Mouse (Mus musculus) ES-E14 (cell line): Measurements from ENCODE around the gene Cyth1. TPM values are rescaled to one million over a fixed set of nuclear protein-coding genes. Genes with fewer than 3 reads are reported as not detected.

Experiments used
- DNase-seq: peaks from one replicate; pipeline ENCODE4 v3.0.0-alpha.2; 2013; ENCODE audit warnings: low read depth, low spot score
- H3K27ac ChIP-seq: 2 replicates; pipeline ENCODE4 v1.5.1; 2012; ENCODE audit warnings: low read depth, mild to moderate bottlenecking, low read length, moderate library complexity, mixed read lengths; ENCODE audit not compliant: poor library complexity, insufficient read depth, severe bottlenecking
- H3K36me3 ChIP-seq: 2 replicates; pipeline ENCODE4 v1.6.1; 2012; ENCODE audit warnings: mild to moderate bottlenecking, low read length, moderate library complexity, mixed read lengths; ENCODE audit not compliant: control insufficient read depth, poor library complexity, insufficient read depth, severe bottlenecking
- H3K4me1 ChIP-seq, 2 experiments: fragments of 150-350 bp in 1 of 2; sonication (generic) in 1 of 2; 2 replicates each; pipeline ENCODE4 v1.6.1; 2012; ENCODE audit warnings: low read length in 2 of 2, mild to moderate bottlenecking in 1 of 2, mixed read lengths in 1 of 2; ENCODE audit not compliant: control insufficient read depth in 2 of 2, insufficient read depth in 2 of 2, poor library complexity in 1 of 2
- H3K4me3 ChIP-seq, 2 experiments: fragments of 150-350 bp in 1 of 2; sonication (generic) in 1 of 2; 2 replicates each; pipeline ENCODE4 v1.5.1; 2012; ENCODE audit warnings: low read length in 2 of 2, low read depth in 1 of 2, mild to moderate bottlenecking in 1 of 2, mixed read lengths in 1 of 2; ENCODE audit not compliant: insufficient read depth in 1 of 2, poor library complexity in 1 of 2, severe bottlenecking in 1 of 2
- H3K9ac ChIP-seq: 2 replicates; pipeline ENCODE4 v1.6.1; 2012; ENCODE audit warnings: low read depth, mild to moderate bottlenecking, low read length, mixed read lengths; ENCODE audit not compliant: poor library complexity, insufficient read depth, severe bottlenecking
- H3K9me3 ChIP-seq: fragments of 150-350 bp; sonication (generic); 2 replicates; pipeline ENCODE4 v1.6.1; 2012; ENCODE audit warnings: low read depth, mild to moderate bottlenecking, low read length; ENCODE audit not compliant: control insufficient read depth, insufficient read depth
- CHD2 ChIP-seq: IDR thresholded peaks from 2 replicates; pipeline ENCODE4 v1.6.1; 2014; ENCODE audit warnings: mild to moderate bottlenecking, low read depth, low read length, inconsistent platforms
- HCFC1 ChIP-seq: IDR thresholded peaks from 2 replicates; pipeline ENCODE4 v1.6.1; 2012; ENCODE audit warnings: low read length, inconsistent platforms, borderline replicate concordance; ENCODE audit not compliant: insufficient read depth
- MAFK ChIP-seq: IDR thresholded peaks from 2 replicates; pipeline ENCODE4 v1.6.1; 2014; ENCODE audit warnings: mild to moderate bottlenecking, low read depth, low read length, inconsistent platforms; ENCODE audit not compliant: insufficient read depth
- ZC3H11A ChIP-seq: IDR thresholded peaks from 2 replicates; pipeline ENCODE4 v1.6.1; 2012; ENCODE audit warnings: low read depth, mild to moderate bottlenecking, inconsistent platforms, low read length, borderline replicate concordance
- ZNF384 ChIP-seq: IDR thresholded peaks from 2 replicates; pipeline ENCODE4 v1.6.1; 2012; ENCODE audit warnings: low read depth, low read length, inconsistent platforms
- in situ Hi-C, 2 experiments: fragments of 600-800 bp; cut with MboI; formaldehyde crosslinking; loops; one replicate each; pipeline ENCODE4 v1.15.1; 2025; ENCODE audit warnings: low sequenced_read_pairs in 2 of 2, inconsistent platforms in 1 of 2; ENCODE audit not compliant: unreplicated experiment in 2 of 2
- total RNA-seq: library from RNA; depleted of rRNA; stranded (reverse); fragments of 300-350 nt; gene quantifications from 2 replicates; pipeline ENCODE4 v1.2.3, GENCODE M21; 2012

Gene Cyth1
- total RNA-seq, 1 experiment: 6.3 TPM

GRCm38 (mm10) chr11:118192973-118193372 lies 55.4 kb downstream of the Cyth1 start:
- Histone ChIP-seq H3K4me3 (no peak overlapping the region), H3K36me3 (no peaks in the 10 kb centered on the region), H3K9ac (no peak overlapping the region), H3K4me1 (peaks cover 2 to 7% of the 10 kb centered on the region in 2 experiments; a peak in 2 of 4 replicates), H3K9me3 (no peaks in the 10 kb centered on the region), H3K27ac (no peak overlapping the region)
- TF ChIP-seq MAFK (no peak), HCFC1 (no peak), ZC3H11A (no peak), ZNF384 (no peak), CHD2 (no peak)
- no peak for DNase-seq
- in situ Hi-C loops: no loop called here

GRCm38 (mm10) chr11:118182768-118183167 lies 65.6 kb downstream of the Cyth1 start:
- H3K4me1 ChIP-seq: no peaks in the 10 kb centered on the region
- H3K4me3 ChIP-seq: no peak overlapping the region
- DNase-seq: no peak
- TF ChIP-seq CHD2 (no peak), ZC3H11A (no peak), ZNF384 (no peak), MAFK (no peak), HCFC1 (no peak)
- in situ Hi-C loops: no loop called here
- no peaks in the 10 kb centered on the region for H3K9me3 ChIP-seq
- no peak overlapping the region for H3K27ac ChIP-seq
- peaks cover 3% of the 10 kb centered on the region; the same call in 1 of the 2 replicates for H3K36me3 ChIP-seq
- H3K9ac ChIP-seq: no peak overlapping the region

GRCm38 (mm10) chr11:118182353-118182752 lies 66.0 kb downstream of the Cyth1 start:
- Histone ChIP-seq H3K36me3 (peaks cover 3% of the 10 kb centered on the region; the same call in 1 of the 2 replicates), H3K4me1 (no peaks in the 10 kb centered on the region), H3K4me3 (no peak overlapping the region), H3K9me3 (no peaks in the 10 kb centered on the region), H3K27ac (no peak overlapping the region), H3K9ac (no peak overlapping the region)
- TF ChIP-seq ZC3H11A: no peak
- TF ChIP-seq HCFC1: no peak
- no peak for TF ChIP-seq MAFK
- TF ChIP-seq CHD2: no peak
- TF ChIP-seq ZNF384: no peak
- in situ Hi-C loops: no loop called here
- DNase-seq: no peak

- DNase-seq: no peak
- H3K4me3 ChIP-seq: no peak overlapping the region
- H3K9me3 ChIP-seq: no peaks in the 10 kb centered on the region
- peaks cover 3% of the 10 kb centered on the region; the same call in 1 of the 2 replicates for H3K36me3 ChIP-seq
- H3K9ac ChIP-seq: no peak overlapping the region
- no peak overlapping the region for H3K27ac ChIP-seq
- in situ Hi-C loops: no loop called here
- TF ChIP-seq CHD2 (no peak), ZNF384 (no peak), MAFK (no peak), ZC3H11A (no peak), HCFC1 (no peak)
- H3K4me1 ChIP-seq: no peaks in the 10 kb centered on the region
Measured at GRCm38 (mm10) chr11:118180199-118180598, 68.2 kb downstream of the Cyth1 start.

- Histone ChIP-seq H3K9me3 (no peaks in the 10 kb centered on the region), H3K4me3 (no peak overlapping the region), H3K9ac (no peak overlapping the region), H3K27ac (no peak overlapping the region), H3K4me1 (no peaks in the 10 kb centered on the region), H3K36me3 (no peaks in the 10 kb centered on the region)
- no peak for TF ChIP-seq ZNF384
- no peak for TF ChIP-seq CHD2
- no peak for TF ChIP-seq HCFC1
- no peak for TF ChIP-seq ZC3H11A
- in situ Hi-C loops: no loop called here
- DNase-seq: no peak
Measured at GRCm38 (mm10) chr11:118178236-118178635, 70.2 kb downstream of the Cyth1 start.
